Mouse (Mus musculus) G1E (cell line): ENCODE results near the gene Olfr1316.

Source experiments
- CTCF ChIP-seq: IDR thresholded peaks from 2 replicates; pipeline ENCODE4 v1.5.1; 2012; ENCODE audit warnings: low read depth, low read length, inconsistent platforms, mixed read lengths
- GATA1 ChIP-seq: IDR thresholded peaks from 2 replicates; pipeline ENCODE4 v1.6.1; 2012; ENCODE audit warnings: borderline replicate concordance, low read length, inconsistent platforms, mixed read lengths
- GATA2 ChIP-seq: IDR thresholded peaks from 2 replicates; pipeline ENCODE4 v1.6.1; 2012; ENCODE audit warnings: low read depth, low read length, inconsistent platforms, borderline replicate concordance
- POLR2AphosphoS5 ChIP-seq: IDR thresholded peaks from 2 replicates; pipeline ENCODE4 v1.6.1; 2012; ENCODE audit warnings: low read depth, low read length, inconsistent platforms; ENCODE audit not compliant: insufficient replicate concordance
- TAL1 ChIP-seq: conservative IDR thresholded peaks from 2 replicates; pipeline ENCODE4 v1.6.1; 2012; ENCODE audit warnings: low read depth, low read length, inconsistent platforms, mixed read lengths

DNA sequence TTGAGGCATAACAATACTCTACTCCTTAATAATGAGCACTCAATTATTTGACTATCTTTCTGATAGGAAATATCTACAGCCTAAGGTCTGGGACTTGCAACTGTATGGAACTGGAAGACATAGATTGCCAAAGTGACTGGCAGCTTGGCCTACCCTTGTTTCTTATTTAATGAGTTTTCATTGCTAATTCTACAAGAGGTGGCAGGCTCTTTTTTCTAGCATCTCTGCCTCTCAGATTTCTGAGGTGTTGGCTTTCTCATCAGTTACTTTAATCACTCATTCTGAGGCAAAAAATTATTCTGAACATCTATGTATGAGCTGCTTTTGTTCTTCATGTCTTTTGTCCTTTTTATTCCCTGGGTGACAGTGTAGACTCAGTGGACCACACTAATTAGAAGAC, 19.1 kb upstream of the Olfr1316 start, which contains the start of gene Olfr1318:
- TF ChIP-seq CTCF (no peak), GATA1 (no peak), POLR2AphosphoS5 (no peak), TAL1 (no peak), GATA2 (no peak)
